Mouse (Mus musculus) CD4-positive naive resting alpha-beta T cell, adult 57 days (primary cell): ENCODE data around the gene Slx4. TPM values are rescaled to one million over a fixed set of nuclear protein-coding genes. Genes with fewer than 3 reads are reported as not detected.

Experiments
- total RNA-seq: library from RNA; stranded (reverse); gene quantifications from one replicate; pipeline ENCODE4 v1.2.4, GENCODE M21; 2023

Gene Slx4
- total RNA-seq: 84.0 TPM

GRCm38 (mm10) chr16:4003489-4004398 lies at the start of gene Slx4:
Gene Slx4 (minus strand): TSS chr16:4003770.

GRCm38 (mm10) chr16:4036807-4037206 lies 33.2 kb upstream of the Slx4 start, which contains the start of gene Dnase1:
Gene Dnase1 (plus strand): TSS chr16:4036942.

GRCm38 (mm10) chr16:3976251-3976671 lies 27.3 kb downstream of the Slx4 start, which contains the start of gene Nlrc3:
Gene Nlrc3 (minus strand): TSS chr16:3976632.

Other genes with a start within 250 kb of the Slx4 start
- gene Olfr15, start 172.9 kb downstream of the Slx4 start, total RNA-seq: not detected
- gene Zfp174, start 156.5 kb downstream of the Slx4 start, total RNA-seq: 0.56 TPM
- 94.6 TPM for gene Naa60, start 131.4 kb downstream of the Slx4 start, total RNA-seq
- 28.4 TPM for gene Zfp597, start 119.2 kb downstream of the Slx4 start, total RNA-seq
- not detected for gene Gm20695, start 119.1 kb downstream of the Slx4 start, total RNA-seq
- gene 1700037C18Rik, start 95.1 kb downstream of the Slx4 start, total RNA-seq: 6.6 TPM
- 27.9 TPM for gene Cluap1, start 95.0 kb downstream of the Slx4 start, total RNA-seq
- 87.3 TPM for gene Nlrc3, start 27.1 kb downstream of the Slx4 start, total RNA-seq
- not detected for gene Dnase1, start 33.2 kb upstream of the Slx4 start, total RNA-seq
- 74.0 TPM for gene Trap1, start 74.1 kb upstream of the Slx4 start, total RNA-seq
- 160 TPM for gene Crebbp, start 210.2 kb upstream of the Slx4 start, total RNA-seq